Mouse (Mus musculus) midbrain, embryonic 13.5 days (tissue): Measurements from ENCODE around the gene Serp2. TPM values are rescaled to one million over a fixed set of nuclear protein-coding genes. Genes with fewer than 3 reads are reported as not detected.

Source experiments
- ATAC-seq: fragments of 200-750 bp; cut with Nextera tagmentation; 2 replicates; pipeline ENCODE4 v1.8.0; 2017; ENCODE audit warnings: mild to moderate bottlenecking, moderate TSS enrichment, moderate library complexity
- H3K27ac ChIP-seq: fragments of 300-500 bp; sonication (generic); 2 replicates; pipeline ENCODE4 v1.5.1; 2015; ENCODE audit warnings: inconsistent platforms, mild to moderate bottlenecking, moderate library complexity
- H3K27me3 ChIP-seq: fragments of 300-500 bp; sonication (generic); 2 replicates; pipeline ENCODE4 v1.6.1; 2015; ENCODE audit warnings: mild to moderate bottlenecking, inconsistent platforms
- H3K36me3 ChIP-seq: fragments of 300-500 bp; sonication (generic); 2 replicates; pipeline ENCODE4 v1.6.1; 2015; ENCODE audit warnings: mild to moderate bottlenecking, inconsistent platforms
- H3K4me1 ChIP-seq: fragments of 300-500 bp; sonication (generic); replicated peaks from 2 replicates; pipeline ENCODE4 v1.6.1; 2015; ENCODE audit warnings: inconsistent platforms
- H3K4me2 ChIP-seq: fragments of 300-500 bp; sonication (generic); replicated peaks from 2 replicates; pipeline ENCODE4 v1.6.1; 2015; ENCODE audit warnings: moderate library complexity, mild to moderate bottlenecking, inconsistent platforms
- H3K4me3 ChIP-seq: fragments of 300-500 bp; sonication (generic); replicated peaks from 2 replicates; pipeline ENCODE4 v1.5.1; 2015; ENCODE audit warnings: mild to moderate bottlenecking, inconsistent platforms
- H3K9ac ChIP-seq: fragments of 300-500 bp; sonication (generic); replicated peaks from 2 replicates; pipeline ENCODE4 v1.6.1; 2015; ENCODE audit warnings: mild to moderate bottlenecking, inconsistent platforms
- H3K9me3 ChIP-seq: fragments of 300-500 bp; sonication (generic); 2 replicates; pipeline ENCODE4 v1.6.1; 2016; ENCODE audit warnings: mild to moderate bottlenecking, inconsistent platforms
- whole genome bisulfite sequencing: fragments of 180-500 bp; shearing (Covaris S2); methylation state at CpG from one replicate; pipeline ENCODE4 v1.1.7; 2015; 5-methylcytosine and 5-hydroxymethylcytosine counted together
- polyA plus RNA-seq: library from polyadenylated mRNA; unstranded; fragments of >200 nt; fragmentation: Nextera tagmentation; extraction: Ambion mirVana; gene quantifications from 2 replicates; pipeline ENCODE4 v1.2.1, GENCODE M21; 2015

Gene Serp2
- polyA plus RNA-seq, 1 experiment from 2014 or later, result 102 TPM

GRCm38 (mm10) chr14:76533170-76533815, 23.4 kb downstream of the Serp2 start:
- ATAC-seq, result peak; percentile 66
- peak overlapping the region; percentile 77 for H3K27ac ChIP-seq

GRCm38 (mm10) chr14:76532257-76533169, 24.2 kb downstream of the Serp2 start:
- ATAC-seq, result peak; percentile 93
- H3K9me3 ChIP-seq, result no peaks in the 10 kb centered on the region
- H3K9ac ChIP-seq, result peak overlapping the region; percentile 30
- WGBS, result 43% methylated on average over 20 of the region's 20 CpGs
- no peaks in the 10 kb centered on the region for H3K27me3 ChIP-seq
- H3K27ac ChIP-seq, result peak overlapping the region; percentile 77
- H3K36me3 ChIP-seq, result no peaks in the 10 kb centered on the region
- peak overlapping the region; percentile 12 for H3K4me3 ChIP-seq
- peaks cover 28% of the 10 kb centered on the region for H3K4me1 ChIP-seq
- H3K4me2 ChIP-seq, result peak overlapping the region; percentile 45

More at GRCm38 (mm10) chr14:76533170-76533815, 23.4 kb downstream of the Serp2 start:
- H3K4me3 ChIP-seq, result peak overlapping the region; percentile 12
- no peaks in the 10 kb centered on the region for H3K27me3 ChIP-seq
- WGBS, result 24% methylated on average over 10 of the region's 10 CpGs
- H3K9me3 ChIP-seq, result no peaks in the 10 kb centered on the region
- H3K36me3 ChIP-seq, result no peaks in the 10 kb centered on the region
- peak overlapping the region; percentile 30 for H3K9ac ChIP-seq
- H3K4me2 ChIP-seq, result peak overlapping the region; percentile 45
- peaks cover 24% of the 10 kb centered on the region for H3K4me1 ChIP-seq

DNA sequence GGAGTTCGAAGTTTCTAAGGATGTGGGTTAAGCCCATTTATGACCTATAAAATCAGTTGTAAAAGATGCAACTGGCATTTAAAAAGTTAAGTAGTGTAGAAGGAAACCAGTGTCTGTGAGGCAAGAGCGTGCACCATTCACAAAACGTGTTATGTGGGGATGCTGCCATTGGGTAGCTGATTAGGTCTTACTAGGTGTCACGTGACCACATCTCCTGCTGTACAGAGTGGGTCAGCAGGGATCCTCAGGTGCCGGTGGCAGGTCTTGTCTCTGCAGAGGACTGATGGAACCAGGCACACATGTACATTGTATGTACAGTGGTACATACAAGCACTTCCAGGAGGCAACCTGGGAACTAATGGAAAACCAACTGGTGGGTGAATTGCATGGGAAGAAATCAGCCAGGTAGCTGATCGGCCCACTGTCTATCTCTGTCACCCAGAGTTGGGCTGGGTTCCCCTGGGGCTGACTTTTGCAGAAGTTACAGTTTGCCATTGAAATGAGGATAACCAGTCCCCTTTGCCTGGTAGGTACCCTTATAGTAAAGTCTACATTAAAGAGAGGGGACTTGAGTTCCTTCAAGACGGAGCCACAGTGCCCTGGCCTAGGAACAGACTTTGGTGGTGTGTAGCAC, 25.5 kb downstream of the Serp2 start:
- Histone ChIP-seq H3K27me3 (no peaks in the 10 kb centered on the region), H3K27ac (no peak overlapping the region), H3K4me1 (peaks cover 28% of the 10 kb centered on the region), H3K9ac (no peak overlapping the region), H3K4me3 (no peak overlapping the region), H3K4me2 (no peak overlapping the region), H3K36me3 (no peaks in the 10 kb centered on the region), H3K9me3 (no peaks in the 10 kb centered on the region)
- 97% methylated on average over 7 of the region's 7 CpGs for whole genome bisulfite sequencing
- ATAC-seq, result no peak

DNA sequence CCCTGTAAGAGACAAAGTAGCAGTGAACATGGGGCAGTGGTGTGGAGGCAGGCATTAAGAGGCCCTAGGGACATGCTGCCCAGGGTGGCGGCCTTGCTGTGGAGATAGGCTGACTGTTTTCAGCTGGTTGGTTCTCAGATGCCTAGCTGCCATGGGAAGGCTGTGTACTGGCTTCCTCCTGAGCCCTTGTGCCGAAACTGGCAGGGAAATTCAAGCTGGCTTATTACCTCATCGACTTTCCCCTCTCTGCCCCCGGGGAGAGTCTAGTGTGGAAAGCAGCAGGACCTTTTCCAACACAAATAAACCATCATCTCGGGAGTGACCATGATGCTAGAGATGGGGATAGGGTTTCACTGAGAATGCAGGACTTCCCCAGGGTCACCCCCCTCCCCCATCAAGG, 28.0 kb downstream of the Serp2 start:
- Histone ChIP-seq H3K9ac (no peak overlapping the region), H3K36me3 (no peaks in the 10 kb centered on the region), H3K4me3 (no peak overlapping the region), H3K27me3 (no peaks in the 10 kb centered on the region), H3K4me2 (no peak overlapping the region), H3K9me3 (no peaks in the 10 kb centered on the region), H3K27ac (no peak overlapping the region), H3K4me1 (peaks cover 26% of the 10 kb centered on the region)
- 42% methylated on average over 5 of the region's 5 CpGs for WGBS
- no peak for ATAC-seq

DNA sequence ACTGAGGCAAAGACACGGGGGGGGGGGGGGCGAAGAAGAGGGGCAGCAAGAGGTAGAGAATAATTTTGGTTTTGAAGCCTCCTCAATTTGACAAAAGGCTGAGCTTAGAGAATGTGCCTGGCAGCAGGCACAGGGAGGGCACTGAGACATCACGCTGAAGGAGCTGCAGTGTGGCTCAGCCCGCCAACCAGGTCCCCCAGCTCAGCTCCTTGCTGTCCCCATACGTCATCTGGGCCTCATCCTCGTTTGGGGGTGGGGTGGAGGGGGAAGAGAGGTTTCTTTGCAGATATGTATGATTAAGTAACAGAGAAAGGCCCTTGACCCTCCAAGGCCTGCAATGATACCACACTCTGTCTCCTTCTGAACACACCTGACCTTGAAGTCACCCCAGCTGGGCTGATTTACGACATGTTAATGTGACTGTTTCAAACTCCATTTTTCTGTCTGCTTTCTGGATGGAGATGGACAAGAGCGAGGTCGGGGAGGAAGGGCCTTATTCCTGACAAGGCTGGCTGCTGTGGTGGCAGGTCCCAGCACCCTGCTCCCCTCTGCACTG, 28.9 kb downstream of the Serp2 start:
- H3K9ac ChIP-seq, result no peak overlapping the region

DNA sequence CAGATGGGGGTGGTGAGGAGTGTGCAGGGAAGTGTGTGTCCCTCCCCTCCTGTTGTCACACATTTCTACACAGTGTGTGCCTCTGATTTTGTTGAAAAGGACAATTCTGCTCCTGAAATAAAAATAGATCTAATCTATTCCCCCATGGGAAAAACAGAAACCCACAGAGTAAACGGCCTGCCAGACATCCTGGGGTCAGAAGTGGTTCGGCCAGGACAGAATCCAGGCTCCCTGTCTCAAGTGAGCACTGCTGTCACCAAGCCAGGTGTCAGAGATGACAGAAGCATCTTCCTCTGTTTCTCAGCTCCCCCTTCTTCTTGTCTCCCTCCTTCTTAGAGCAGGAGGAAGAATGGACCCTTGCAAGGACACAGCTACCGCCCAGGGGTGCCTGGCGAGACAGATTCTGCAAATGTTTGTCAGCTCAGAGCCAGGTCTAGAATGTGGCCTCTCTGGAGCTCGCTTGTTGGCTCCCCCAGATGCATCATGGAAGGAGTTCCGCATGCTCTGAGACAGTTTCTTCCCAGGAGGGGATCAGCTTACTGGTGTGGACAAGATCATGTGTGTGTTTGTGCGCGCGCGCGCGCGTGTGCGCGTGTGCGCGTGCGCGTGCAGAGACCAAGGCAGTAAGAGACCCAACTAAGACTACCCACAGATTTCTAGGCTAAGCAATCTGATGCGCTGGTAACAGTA, 29.5 kb downstream of the Serp2 start:
- H3K4me1 ChIP-seq, result peaks cover 11% of the 10 kb centered on the region; the same call in 1 of the 2 replicates
- WGBS, result 91% methylated on average over 20 of the region's 20 CpGs
- no peaks in the 10 kb centered on the region for H3K36me3 ChIP-seq
- no peak overlapping the region for H3K4me2 ChIP-seq
- H3K4me3 ChIP-seq, result no peak overlapping the region
- no peaks in the 10 kb centered on the region for H3K27me3 ChIP-seq
- no peak for ATAC-seq
- H3K9me3 ChIP-seq, result no peaks in the 10 kb centered on the region
- H3K9ac ChIP-seq, result no peak overlapping the region
- no peak overlapping the region for H3K27ac ChIP-seq

More for the DNA sequence above, 28.9 kb downstream of the Serp2 start:
- Histone ChIP-seq H3K4me2 (no peak overlapping the region), H3K36me3 (no peaks in the 10 kb centered on the region), H3K27ac (no peak overlapping the region), H3K9me3 (no peaks in the 10 kb centered on the region), H3K4me3 (no peak overlapping the region), H3K27me3 (no peaks in the 10 kb centered on the region), H3K4me1 (peaks cover 18% of the 10 kb centered on the region)
- ATAC-seq, result no peak
- 71% methylated on average over 8 of the region's 9 CpGs for WGBS

DNA sequence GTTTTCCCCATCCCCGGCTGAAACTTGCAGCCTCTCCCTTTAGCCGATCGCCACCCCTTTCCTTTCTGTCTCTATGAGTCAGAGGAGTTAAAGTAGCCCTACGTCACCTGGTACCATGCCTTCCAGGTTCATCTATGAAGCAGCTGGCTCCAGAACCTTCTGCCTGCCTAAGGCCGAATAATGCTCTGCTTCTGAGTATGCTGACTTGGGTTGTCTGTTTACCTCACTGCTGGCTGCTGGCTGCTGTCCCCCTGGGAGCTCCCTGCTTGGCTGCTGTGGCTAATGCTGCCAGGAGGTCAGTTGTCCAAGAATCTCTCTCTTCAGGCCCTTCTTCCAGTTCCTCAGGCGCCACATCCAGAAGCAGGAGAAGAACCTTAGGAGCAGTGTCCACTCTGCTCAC, 30.2 kb downstream of the Serp2 start:
- no peaks in the 10 kb centered on the region for H3K27me3 ChIP-seq
- 89% methylated on average over 6 of the region's 6 CpGs for WGBS
- H3K36me3 ChIP-seq, result no peaks in the 10 kb centered on the region
- no peaks in the 10 kb centered on the region for H3K9me3 ChIP-seq
- H3K4me1 ChIP-seq, result peaks cover 11% of the 10 kb centered on the region; the same call in 1 of the 2 replicates
- H3K4me2 ChIP-seq, result no peak overlapping the region
- no peak for ATAC-seq
- H3K4me3 ChIP-seq, result no peak overlapping the region
- H3K9ac ChIP-seq, result no peak overlapping the region
- H3K27ac ChIP-seq, result no peak overlapping the region

GRCm38 (mm10) chr14:76523344-76523743, 33.3 kb downstream of the Serp2 start:
- no peaks in the 10 kb centered on the region for H3K36me3 ChIP-seq
- H3K27me3 ChIP-seq, result 0 out of 2 replicates have a peak, but pooled peaks cover 4% of the 10 kb centered on the region
- H3K4me2 ChIP-seq, result no peak overlapping the region
- no peak overlapping the region for H3K9ac ChIP-seq
- no peaks in the 10 kb centered on the region for H3K9me3 ChIP-seq
- 87% methylated on average over 1 of the region's 1 CpGs for WGBS
- ATAC-seq, result no peak
- no peak overlapping the region for H3K4me3 ChIP-seq
- peaks cover 4% of the 10 kb centered on the region for H3K4me1 ChIP-seq
- H3K27ac ChIP-seq, result no peak overlapping the region

DNA sequence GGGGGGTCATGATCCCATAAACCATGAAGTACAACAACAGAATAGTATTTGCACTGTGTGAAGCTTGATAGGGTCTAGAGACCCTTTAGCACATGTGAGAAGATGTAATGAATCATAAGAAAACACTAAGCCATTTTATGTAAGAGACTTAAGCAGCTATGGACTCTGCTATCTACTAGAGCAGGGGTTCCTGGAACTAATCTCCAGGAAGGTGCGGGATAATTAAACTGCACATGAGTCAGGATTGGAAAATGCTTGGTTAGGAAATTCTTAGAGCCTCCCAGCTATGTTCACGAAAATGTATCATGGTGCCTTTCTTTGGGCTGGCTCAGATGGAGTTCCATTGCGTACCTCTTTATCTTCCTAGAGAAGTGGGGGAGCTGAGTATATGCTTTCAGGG, 35.4 kb downstream of the Serp2 start:
- Histone ChIP-seq H3K4me1 (peaks cover under 1% of the 10 kb centered on the region; the same call in 1 of the 2 replicates), H3K36me3 (no peaks in the 10 kb centered on the region), H3K4me2 (no peak overlapping the region), H3K4me3 (no peak overlapping the region), H3K9me3 (no peaks in the 10 kb centered on the region), H3K27me3 (peaks cover 17% of the 10 kb centered on the region; the same call in 1 of the 2 replicates), H3K9ac (no peak overlapping the region), H3K27ac (no peak overlapping the region)
- ATAC-seq, result no peak
- WGBS, result 92% methylated on average over 3 of the region's 3 CpGs

DNA sequence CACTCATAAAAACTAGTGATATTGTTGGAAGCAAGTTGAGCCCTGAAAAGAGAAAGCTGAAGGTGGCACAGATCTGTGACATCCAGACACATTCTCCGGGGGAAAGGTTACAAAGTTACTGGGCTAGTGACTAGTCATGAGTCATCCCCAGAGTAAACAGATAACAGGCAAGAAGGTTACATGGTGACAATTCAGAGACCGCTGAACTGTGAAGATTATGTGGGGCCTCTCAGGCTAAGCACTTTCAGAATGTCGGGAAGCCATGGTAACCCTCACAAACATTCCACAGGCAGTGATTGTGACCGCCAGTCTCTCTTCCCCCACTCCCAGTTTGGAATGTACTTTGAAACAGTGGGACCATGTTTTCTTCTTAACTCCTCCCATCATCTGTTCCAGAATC, 36.1 kb downstream of the Serp2 start:
- Histone ChIP-seq H3K4me3 (no peak overlapping the region), H3K27ac (no peak overlapping the region), H3K4me1 (peaks cover 8% of the 10 kb centered on the region; the same call in 1 of the 2 replicates), H3K27me3 (peaks cover 17% of the 10 kb centered on the region; the same call in 1 of the 2 replicates), H3K9me3 (no peaks in the 10 kb centered on the region), H3K4me2 (no peak overlapping the region), H3K36me3 (no peaks in the 10 kb centered on the region), H3K9ac (no peak overlapping the region)
- 29% methylated on average over 4 of the region's 4 CpGs for WGBS
- ATAC-seq, result no peak

- no peaks in the 10 kb centered on the region for H3K9me3 ChIP-seq
- H3K36me3 ChIP-seq, result no peaks in the 10 kb centered on the region
- no peak overlapping the region for H3K4me2 ChIP-seq
- 82% methylated on average over 5 of the region's 5 CpGs for WGBS
- ATAC-seq, result no peak
- H3K4me1 ChIP-seq, result peaks cover 24% of the 10 kb centered on the region
- H3K27me3 ChIP-seq, result peaks cover 19% of the 10 kb centered on the region; the same call in 1 of the 2 replicates
- H3K4me3 ChIP-seq, result no peak overlapping the region
- no peak overlapping the region for H3K27ac ChIP-seq
- no peak overlapping the region for H3K9ac ChIP-seq
These were observed 38.5 kb downstream of the Serp2 start for GRCm38 (mm10) chr14:76518217-76518616.
